Mouse (Mus musculus) CD4-positive naive resting alpha-beta T cell, adult 57 days (primary cell): ENCODE data around the gene Ipo9. TPM values are rescaled to one million over a fixed set of nuclear protein-coding genes. Genes with fewer than 3 reads are reported as not detected.

Experiments
- total RNA-seq: library from RNA; stranded (reverse); gene quantifications from one replicate; pipeline ENCODE4 v1.2.4, GENCODE M21; 2023

Ipo9 gene
- total RNA-seq, result 88.9 TPM

DNA sequence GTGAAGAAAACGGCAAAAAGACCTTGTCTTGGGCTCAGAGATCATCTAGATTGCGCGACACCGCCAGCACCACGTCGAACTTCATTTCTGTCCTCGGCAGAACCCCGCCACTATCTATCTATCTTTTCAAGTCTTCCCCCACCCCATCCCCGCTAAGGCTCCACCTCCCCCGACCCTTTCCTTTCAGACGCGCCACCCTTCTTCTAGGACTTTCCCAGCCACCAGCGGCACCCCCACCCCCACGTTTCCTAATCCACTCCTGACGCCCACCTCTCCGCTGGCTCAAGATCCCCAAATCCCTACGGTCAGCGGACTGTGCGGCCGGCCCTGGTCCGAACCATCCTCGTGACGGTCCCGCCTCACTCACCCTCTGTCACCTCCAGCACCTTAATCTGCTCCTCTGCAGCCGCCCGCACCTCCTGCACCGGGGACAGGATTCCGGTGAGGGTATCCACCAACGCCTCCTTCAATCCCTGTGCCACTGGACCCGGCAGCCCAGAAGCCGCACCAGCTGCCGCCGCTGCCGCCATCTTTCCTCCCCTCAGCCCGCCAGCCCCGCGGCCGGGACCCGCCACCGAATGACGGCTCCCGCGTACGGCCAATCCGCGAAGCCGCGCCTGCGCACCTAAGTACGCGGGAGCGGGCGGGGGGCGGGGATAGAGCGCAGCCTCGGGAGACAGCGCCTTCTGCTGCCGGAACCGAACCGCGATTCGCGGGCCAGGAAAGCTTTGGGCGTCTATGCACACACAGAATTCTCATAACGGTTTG, at the start of gene Ipo9:
Gene Ipo9 (minus strand): TSS at position 599 of the 768 bp plus-strand sequence.

DNA sequence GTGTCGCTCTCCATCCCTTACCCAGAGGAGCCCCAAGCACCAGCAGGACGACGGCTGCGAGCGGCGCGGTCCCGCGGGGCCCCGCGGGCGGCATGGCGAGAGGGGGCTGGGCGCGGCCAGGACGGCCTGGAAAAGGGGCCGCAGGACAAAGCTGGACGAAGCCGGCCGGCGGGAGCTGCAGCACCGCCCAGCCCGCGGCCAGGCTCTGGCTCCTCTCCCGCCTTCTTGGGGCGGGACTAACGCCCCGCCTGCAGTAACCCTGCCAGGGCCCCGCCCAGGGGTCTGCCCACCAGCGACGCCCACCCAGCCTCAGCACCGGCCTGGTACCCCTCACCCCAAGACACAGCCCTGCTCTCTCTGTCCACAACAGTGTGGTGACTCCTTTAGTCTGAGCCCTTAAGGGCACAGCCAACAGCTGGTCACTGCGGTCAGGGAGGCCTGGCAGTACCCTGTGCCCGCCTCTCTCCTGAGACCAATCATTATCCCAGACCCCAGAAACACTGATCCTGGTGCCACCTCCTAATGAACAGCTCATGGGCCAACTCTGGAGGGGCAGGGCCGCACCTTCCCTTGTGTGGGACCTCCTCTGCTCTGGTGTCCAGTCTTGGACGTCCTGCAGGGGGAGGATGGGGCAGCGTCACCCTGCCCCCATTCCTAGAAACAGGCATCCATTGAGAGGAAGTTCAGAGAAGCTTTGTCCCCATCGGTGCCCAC, 55.3 kb downstream of the Ipo9 start, which contains the start of gene Shisa4:
Gene Shisa4 (minus strand): TSS at position 370 of the 714 bp plus-strand sequence.

Other genes starting within 250 kb of the Ipo9 start
- not detected for gene Elf3, start 171.9 kb downstream of the Ipo9 start, total RNA-seq
- gene Rnpep, start 146.4 kb downstream of the Ipo9 start, total RNA-seq, result 22.8 TPM
- 53.7 TPM for gene Timm17a, start 116.7 kb downstream of the Ipo9 start, total RNA-seq
- gene Lmod1, start 105.7 kb downstream of the Ipo9 start, total RNA-seq, result not detected
- 3.7 TPM for gene Shisa4, start 55.3 kb downstream of the Ipo9 start, total RNA-seq
- 1.4 TPM for gene Nav1, start 176.8 kb upstream of the Ipo9 start, total RNA-seq